Mouse (Mus musculus) bone marrow macrophage, adult 2 months (primary cell): ENCODE measurements around the gene Lmod1.

Source experiments
- CTCF ChIP-seq: IDR thresholded peaks from 2 replicates; pipeline ENCODE4 v1.5.1; 2012; ENCODE audit warnings: low read depth, mild to moderate bottlenecking, low read length, moderate library complexity
- POLR2A ChIP-seq: IDR thresholded peaks from 2 replicates; pipeline ENCODE4 v1.6.1; 2012; ENCODE audit warnings: mild to moderate bottlenecking, low read depth, low read length, borderline replicate concordance

DNA sequence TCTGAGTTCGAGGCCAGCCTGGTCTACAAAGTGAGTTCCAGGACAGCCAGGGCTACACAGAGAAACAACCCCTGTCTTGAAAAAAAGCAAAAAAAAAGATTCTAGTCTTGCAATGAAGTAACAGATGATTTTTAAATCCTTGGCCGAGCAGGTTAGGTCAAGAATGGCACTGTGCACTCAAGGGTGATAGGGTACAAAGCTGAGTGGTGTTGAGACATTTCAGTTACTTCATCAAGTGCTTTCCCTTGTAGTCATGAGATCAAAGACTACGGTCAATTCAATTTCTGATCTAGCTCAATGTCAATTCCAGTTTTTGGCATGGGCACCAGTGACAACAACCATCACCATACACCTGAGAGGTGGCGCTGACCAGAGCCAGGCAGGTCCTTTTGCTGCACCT lies 84.4 kb downstream of the Lmod1 start:
- no peak for TF ChIP-seq CTCF
- no peak for TF ChIP-seq POLR2A
